Mouse (Mus musculus) liver, embryonic 13.5 days (tissue): ENCODE results near the gene Ldb2. TPM values are rescaled to one million over a fixed set of nuclear protein-coding genes. Genes with fewer than 3 reads are reported as not detected.
A peak's percentile ranks its signal among the peaks of the same experiment; 100 is the strongest.

ENCODE experiments used
- ATAC-seq: fragments of 200-750 bp; cut with Nextera tagmentation; 2 replicates; pipeline ENCODE4 v1.8.0; 2017; ENCODE audit warnings: low read depth, mild to moderate bottlenecking, moderate number of reproducible peaks, moderate library complexity
- DNase-seq: peaks from one replicate; pipeline ENCODE4 v3.0.0; 2022
- H3K27ac ChIP-seq: fragments of 300-500 bp; sonication (generic); 2 replicates; pipeline ENCODE4 v1.5.1; 2015; ENCODE audit warnings: moderate library complexity, mild to moderate bottlenecking, inconsistent platforms
- H3K27me3 ChIP-seq: fragments of 300-500 bp; sonication (generic); 2 replicates; pipeline ENCODE4 v1.6.1; 2015; ENCODE audit warnings: mild to moderate bottlenecking, inconsistent platforms
- H3K36me3 ChIP-seq: fragments of 300-500 bp; sonication (generic); 2 replicates; pipeline ENCODE4 v1.6.1; 2015; ENCODE audit warnings: mild to moderate bottlenecking, inconsistent platforms
- H3K4me1 ChIP-seq: fragments of 300-500 bp; sonication (generic); replicated peaks from 2 replicates; pipeline ENCODE4 v1.6.1; 2015; ENCODE audit warnings: inconsistent platforms
- H3K4me2 ChIP-seq: fragments of 300-500 bp; sonication (generic); 2 replicates; pipeline ENCODE4 v1.6.1; 2015; ENCODE audit warnings: inconsistent platforms, mild to moderate bottlenecking, moderate library complexity
- H3K4me3 ChIP-seq: fragments of 300-500 bp; sonication (generic); replicated peaks from 2 replicates; pipeline ENCODE4 v1.5.1; 2015; ENCODE audit warnings: mild to moderate bottlenecking, inconsistent platforms
- H3K9ac ChIP-seq: fragments of 300-500 bp; sonication (generic); 2 replicates; pipeline ENCODE4 v1.6.1; 2015; ENCODE audit warnings: mild to moderate bottlenecking, inconsistent platforms
- H3K9me3 ChIP-seq: fragments of 300-500 bp; sonication (generic); replicated peaks from 2 replicates; pipeline ENCODE4 v1.6.1; 2016; ENCODE audit warnings: inconsistent platforms
- WGBS: fragments of 180-500 bp; shearing (Covaris S2); methylation state at CpG from one replicate; pipeline ENCODE4 v1.1.7; 2015; ENCODE audit not compliant: insufficient replicate concordance; 5-methylcytosine and 5-hydroxymethylcytosine counted together
- polyA plus RNA-seq: library from polyadenylated mRNA; unstranded; fragments of >200 nt; fragmentation: Nextera tagmentation; extraction: Ambion mirVana; gene quantifications from 2 replicates; pipeline ENCODE4 v1.2.1, GENCODE M21; 2015

The Ldb2 gene
- polyA plus RNA-seq, 1 experiment from 2014 or later = 3.9 TPM

DNA sequence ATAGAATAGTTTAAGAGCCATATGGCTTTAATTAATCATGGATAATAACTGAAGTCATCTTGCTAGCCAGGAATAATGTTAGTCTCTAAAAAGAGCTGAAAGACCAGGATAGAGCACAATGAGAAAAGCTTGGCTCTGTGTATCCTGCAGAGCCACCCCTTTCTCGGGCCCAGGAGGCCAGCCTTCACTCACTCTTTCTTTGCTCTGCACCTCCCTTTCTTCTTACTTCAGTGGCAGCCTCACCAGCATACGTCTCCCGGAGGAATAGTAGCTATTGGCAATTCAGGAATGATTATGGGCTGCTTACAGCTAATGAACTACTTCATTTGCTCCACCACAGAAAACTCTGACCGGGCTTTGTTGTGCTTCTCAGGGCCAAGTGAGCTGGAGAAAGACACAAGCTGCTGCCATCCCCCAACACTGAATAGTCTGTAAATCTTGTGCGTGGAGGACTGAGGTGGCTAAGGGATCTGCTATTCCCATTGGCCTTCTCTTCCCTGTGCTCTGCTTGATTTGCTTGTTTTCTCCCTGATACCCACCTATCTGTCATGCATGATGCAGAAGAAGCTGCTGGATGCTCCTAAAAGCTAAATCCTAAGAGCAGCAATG is 86.2 kb downstream of the Ldb2 start:
- ATAC-seq = no peak
- 52% methylated on average over 5 of the region's 5 CpGs for WGBS
- Histone ChIP-seq H3K4me3 (no peak overlapping the region), H3K9ac (no peak overlapping the region), H3K9me3 (no peaks in the 10 kb centered on the region), H3K4me2 (no peak overlapping the region), H3K4me1 (no peaks in the 10 kb centered on the region), H3K27ac (no peak overlapping the region), H3K36me3 (no peaks in the 10 kb centered on the region), H3K27me3 (no peaks in the 10 kb centered on the region)
- no peak for DNase-seq

DNA sequence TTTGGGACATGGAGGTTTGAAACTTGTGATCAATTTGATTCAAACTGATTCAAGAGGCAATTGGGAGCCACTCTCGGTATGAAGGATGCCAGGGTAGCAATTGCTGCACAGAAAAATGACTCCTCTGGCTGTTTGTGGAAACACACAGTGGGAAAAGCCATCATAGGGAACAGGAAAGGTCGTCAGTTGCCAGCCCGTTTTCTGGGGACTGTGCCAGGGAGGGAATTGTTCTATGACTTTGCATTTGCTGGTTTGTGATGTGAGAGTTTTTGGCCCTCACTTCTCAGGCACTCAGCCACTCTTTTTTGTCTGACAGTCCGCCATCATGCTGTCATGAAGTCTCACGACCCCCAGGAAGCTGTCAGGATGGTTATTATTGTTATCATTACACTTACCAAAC is 88.3 kb downstream of the Ldb2 start:
- Histone ChIP-seq H3K9me3 (no peaks in the 10 kb centered on the region), H3K27ac (no peak overlapping the region), H3K9ac (no peak overlapping the region), H3K27me3 (no peaks in the 10 kb centered on the region), H3K4me1 (0 out of 2 replicates have a peak, but pooled peaks cover 3% of the 10 kb centered on the region), H3K4me3 (no peak overlapping the region), H3K36me3 (no peaks in the 10 kb centered on the region), H3K4me2 (no peak overlapping the region)
- 37% methylated on average over 5 of the region's 5 CpGs for WGBS
- DNase-seq (no peak), ATAC-seq (no peak)

DNA sequence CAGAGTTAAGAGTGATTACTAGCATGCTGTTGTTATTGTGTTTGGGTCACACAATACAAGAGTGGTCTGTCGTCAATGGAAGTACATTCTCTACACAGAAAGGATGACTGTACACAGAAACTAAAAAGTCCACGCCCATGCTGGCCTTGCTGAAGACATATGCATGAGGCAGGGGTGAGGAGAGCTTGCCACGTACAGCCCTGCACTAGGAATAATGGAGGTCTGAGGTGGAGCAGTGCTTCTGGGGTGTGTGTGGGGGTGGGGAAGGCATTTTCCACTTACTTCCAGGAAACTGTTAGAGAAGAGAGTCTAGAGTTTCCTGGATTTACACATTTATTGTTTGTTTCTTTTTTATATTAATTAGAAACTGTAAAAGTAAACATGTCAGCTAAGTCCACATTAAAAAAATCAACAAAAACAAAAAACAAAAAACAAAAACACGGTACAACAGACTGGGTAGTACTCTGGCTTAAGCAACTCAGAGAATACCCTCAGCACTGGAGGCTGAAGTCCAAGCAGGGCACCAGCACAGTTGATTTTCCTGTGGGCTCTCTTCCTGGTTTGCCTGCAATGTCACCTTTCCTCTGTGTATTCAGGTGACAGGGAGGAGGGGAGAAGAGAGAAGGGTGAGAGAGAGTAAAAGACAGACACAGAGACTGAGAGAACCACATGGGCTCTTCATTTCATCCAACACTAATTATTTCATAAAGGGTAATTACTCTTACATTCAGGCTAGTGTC is 89.2 kb downstream of the Ldb2 start:
- H3K9me3 ChIP-seq = no peaks in the 10 kb centered on the region
- DNase-seq = no peak
- H3K27me3 ChIP-seq = no peaks in the 10 kb centered on the region
- no peak overlapping the region for H3K27ac ChIP-seq
- H3K4me2 ChIP-seq = no peak overlapping the region
- WGBS = 46% methylated on average over 4 of the region's 4 CpGs
- H3K9ac ChIP-seq = no peak overlapping the region
- 0 out of 2 replicates have a peak, but pooled peaks cover 3% of the 10 kb centered on the region for H3K4me1 ChIP-seq
- no peaks in the 10 kb centered on the region for H3K36me3 ChIP-seq
- no peak overlapping the region for H3K4me3 ChIP-seq
- ATAC-seq = peak; percentile 51

DNA sequence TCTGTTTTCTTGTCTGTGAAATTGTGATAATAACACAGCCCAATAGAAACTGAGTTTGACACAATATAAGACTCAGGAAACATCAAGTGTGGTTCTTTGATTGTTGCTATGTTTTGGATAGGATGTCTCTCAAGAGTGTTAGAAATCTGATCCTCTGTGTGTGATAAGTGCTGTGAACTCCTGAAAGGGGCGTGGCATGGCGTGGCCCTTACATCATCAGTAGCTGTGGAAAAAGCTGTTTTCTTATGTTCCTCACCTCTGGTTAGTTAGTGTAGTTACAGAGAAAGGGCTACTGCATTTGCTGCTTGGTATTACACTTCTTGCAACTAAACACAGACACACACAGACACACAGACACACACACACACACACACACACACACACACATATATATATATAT is 90.2 kb downstream of the Ldb2 start:
- Histone ChIP-seq H3K27ac (no peak overlapping the region), H3K4me1 (0 out of 2 replicates have a peak, but pooled peaks cover 3% of the 10 kb centered on the region), H3K27me3 (no peaks in the 10 kb centered on the region), H3K9ac (no peak overlapping the region), H3K4me3 (no peak overlapping the region), H3K9me3 (no peaks in the 10 kb centered on the region), H3K4me2 (no peak overlapping the region), H3K36me3 (no peaks in the 10 kb centered on the region)
- WGBS = 53% methylated on average over 2 of the region's 2 CpGs
- ATAC-seq (no peak), DNase-seq (no peak)

DNA sequence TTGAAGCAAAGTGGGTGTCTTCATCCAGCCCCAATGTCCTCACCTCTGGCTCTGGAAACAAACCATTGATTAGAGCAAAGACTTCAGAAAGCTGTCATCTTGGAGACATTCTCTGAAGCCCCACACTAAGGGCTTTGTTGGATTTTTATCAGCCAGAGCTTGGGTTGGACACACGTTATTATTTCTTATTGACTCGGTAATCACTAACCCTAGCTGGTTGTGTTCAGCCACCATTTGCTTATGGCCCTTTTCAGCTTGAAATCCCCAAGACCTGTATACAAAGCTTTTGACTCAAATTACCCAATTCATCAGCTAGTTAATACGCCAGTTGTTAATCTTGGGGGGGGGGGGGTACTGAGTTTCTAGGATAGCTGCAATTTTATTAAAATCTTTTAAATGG is 91.5 kb downstream of the Ldb2 start:
- H3K4me3 ChIP-seq = no peak overlapping the region
- no peak overlapping the region for H3K27ac ChIP-seq
- H3K27me3 ChIP-seq = no peaks in the 10 kb centered on the region
- ATAC-seq = no peak
- no peak for DNase-seq
- H3K36me3 ChIP-seq = no peaks in the 10 kb centered on the region
- H3K9ac ChIP-seq = no peak overlapping the region
- 0 out of 2 replicates have a peak, but pooled peaks cover 3% of the 10 kb centered on the region for H3K4me1 ChIP-seq
- 53% methylated on average over 3 of the region's 3 CpGs for WGBS
- H3K9me3 ChIP-seq = no peaks in the 10 kb centered on the region
- no peak overlapping the region for H3K4me2 ChIP-seq

DNA sequence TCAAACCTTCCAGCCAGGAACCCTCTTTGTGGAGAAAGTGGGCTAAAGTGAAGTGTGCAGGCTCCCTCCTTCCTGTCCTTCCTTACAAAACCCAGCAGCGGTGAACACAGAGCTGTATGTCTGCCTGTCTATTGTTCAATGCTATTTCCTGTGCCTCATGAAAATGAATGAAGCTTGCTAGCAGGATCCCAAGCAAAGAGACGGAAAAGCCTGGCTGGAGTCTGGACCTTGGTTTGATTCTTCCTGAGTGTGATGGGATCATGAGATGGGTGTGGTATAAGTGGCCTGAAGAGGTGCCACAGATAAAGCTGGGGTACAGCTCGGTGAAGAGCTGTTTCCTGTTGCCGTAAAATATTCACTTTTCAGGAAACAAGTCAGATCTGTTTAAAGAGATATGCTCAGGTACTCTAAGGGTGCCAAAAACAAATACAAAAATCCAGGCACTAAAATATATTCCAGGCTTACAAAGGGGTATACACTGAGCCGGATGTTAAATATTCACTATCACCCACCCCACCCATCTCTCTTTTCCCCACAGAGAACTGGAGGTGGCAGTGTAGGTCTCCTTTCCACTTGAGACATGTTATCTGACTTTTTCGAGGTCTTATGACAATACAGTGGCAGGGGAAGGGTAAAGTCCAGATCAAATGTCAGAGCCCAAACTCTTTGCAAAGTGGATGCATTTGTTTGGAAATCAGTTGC is 92.3 kb downstream of the Ldb2 start:
- ATAC-seq (no peak), DNase-seq (no peak)
- H3K36me3 ChIP-seq = no peaks in the 10 kb centered on the region
- H3K4me3 ChIP-seq = no peak overlapping the region
- no peak overlapping the region for H3K4me2 ChIP-seq
- H3K9ac ChIP-seq = no peak overlapping the region
- no peaks in the 10 kb centered on the region for H3K9me3 ChIP-seq
- no peak overlapping the region for H3K27ac ChIP-seq
- H3K4me1 ChIP-seq = 0 out of 2 replicates have a peak, but pooled peaks cover 3% of the 10 kb centered on the region
- H3K27me3 ChIP-seq = no peaks in the 10 kb centered on the region
- 10% methylated on average over 6 of the region's 6 CpGs for WGBS

DNA sequence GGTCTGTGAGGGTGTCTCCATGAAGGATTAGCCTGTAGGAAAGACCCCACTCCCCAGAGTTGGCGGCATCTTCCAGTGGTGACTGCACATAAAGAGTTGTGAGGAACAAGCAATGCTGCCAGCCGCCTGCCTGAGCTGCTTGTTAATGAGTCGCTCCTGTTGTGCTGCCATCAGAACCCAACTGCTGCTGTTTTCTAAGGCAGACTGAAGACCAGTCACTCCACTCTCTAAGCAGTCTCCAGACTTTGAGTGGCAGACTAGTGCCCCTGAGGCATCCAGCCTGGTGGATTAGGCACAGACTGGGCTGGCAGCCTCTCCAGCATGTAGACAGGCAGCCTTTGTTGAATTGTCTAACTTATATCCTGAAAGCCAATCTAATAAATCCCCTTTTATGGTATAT is 101.5 kb downstream of the Ldb2 start:
- H3K4me3 ChIP-seq = no peak overlapping the region
- H3K9me3 ChIP-seq = no peaks in the 10 kb centered on the region
- H3K27ac ChIP-seq = no peak overlapping the region
- 70% methylated on average over 3 of the region's 3 CpGs for WGBS
- DNase-seq (no peak), ATAC-seq (no peak)
- no peaks in the 10 kb centered on the region for H3K27me3 ChIP-seq
- no peak overlapping the region for H3K9ac ChIP-seq
- no peaks in the 10 kb centered on the region for H3K4me1 ChIP-seq
- no peaks in the 10 kb centered on the region for H3K36me3 ChIP-seq
- no peak overlapping the region for H3K4me2 ChIP-seq

DNA sequence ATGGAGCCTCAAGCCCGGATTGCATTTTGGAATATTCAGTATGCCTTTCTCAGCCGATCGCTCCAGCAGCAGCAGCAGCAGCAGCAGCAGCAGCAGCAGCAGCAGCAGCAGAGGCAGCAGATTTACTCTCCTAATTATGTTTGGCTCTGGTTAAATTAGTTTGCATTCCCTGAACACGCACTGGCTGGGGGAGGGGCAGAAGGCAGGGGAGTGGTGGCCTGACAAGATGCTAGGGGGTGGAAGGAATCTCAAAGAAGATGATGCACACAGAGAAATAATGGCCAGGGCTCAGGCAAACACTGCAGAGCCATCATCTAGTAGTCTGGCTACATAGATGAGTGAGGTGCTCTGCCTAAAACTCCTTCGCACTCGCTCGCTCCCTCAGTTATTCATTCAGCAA is 102.9 kb downstream of the Ldb2 start:
- WGBS = 71% methylated on average over 7 of the region's 7 CpGs
- Histone ChIP-seq H3K27me3 (no peaks in the 10 kb centered on the region), H3K9ac (no peak overlapping the region), H3K4me2 (no peak overlapping the region), H3K4me3 (no peak overlapping the region), H3K36me3 (no peaks in the 10 kb centered on the region), H3K4me1 (no peaks in the 10 kb centered on the region), H3K9me3 (no peaks in the 10 kb centered on the region), H3K27ac (no peak overlapping the region)
- DNase-seq = no peak
- ATAC-seq = no peak

DNA sequence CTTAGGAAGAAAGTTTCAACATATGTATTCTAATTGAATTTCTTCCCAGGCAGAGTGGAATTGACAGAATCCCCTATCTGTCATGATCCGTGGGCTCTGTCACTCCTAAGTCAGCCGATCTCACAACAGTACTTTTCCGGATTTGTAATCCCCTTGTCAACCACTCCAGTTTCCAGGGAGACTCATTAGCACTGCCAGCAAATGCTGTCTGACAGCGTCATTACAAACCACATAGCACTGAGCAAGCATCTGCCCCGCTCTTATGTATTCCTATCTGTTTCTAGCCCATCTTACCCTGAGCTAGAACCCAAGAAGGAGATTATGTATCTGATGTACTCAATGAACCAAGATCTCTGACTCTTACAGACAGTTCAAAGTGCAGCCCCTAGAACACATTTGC is 105.8 kb downstream of the Ldb2 start:
- 57% methylated on average over 5 of the region's 5 CpGs for WGBS
- H3K27ac ChIP-seq = no peak overlapping the region
- H3K9ac ChIP-seq = no peak overlapping the region
- ATAC-seq = no peak
- no peaks in the 10 kb centered on the region for H3K36me3 ChIP-seq
- H3K4me1 ChIP-seq = no peaks in the 10 kb centered on the region
- no peaks in the 10 kb centered on the region for H3K27me3 ChIP-seq
- no peaks in the 10 kb centered on the region for H3K9me3 ChIP-seq
- DNase-seq = no peak
- H3K4me2 ChIP-seq = no peak overlapping the region
- H3K4me3 ChIP-seq = no peak overlapping the region

DNA sequence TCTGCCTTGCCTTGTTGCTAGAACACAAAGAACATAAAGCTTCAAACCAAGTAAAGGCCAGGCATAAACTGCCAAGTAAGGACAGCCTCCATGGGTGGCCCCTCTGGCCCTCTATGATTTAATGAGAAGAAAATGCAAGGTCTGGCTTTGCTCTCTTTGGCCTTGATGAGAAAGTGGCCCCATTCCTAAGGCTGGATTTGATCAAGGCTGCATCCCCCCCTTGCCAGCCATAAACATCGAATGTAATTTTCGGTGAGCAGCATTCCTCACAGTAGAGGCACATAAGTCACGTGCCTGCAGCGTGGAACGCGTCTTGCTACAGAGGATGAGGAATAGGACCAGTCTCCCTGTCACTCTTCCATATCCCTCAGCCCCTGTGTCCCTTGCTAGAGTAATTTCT is 113.1 kb downstream of the Ldb2 start:
- Histone ChIP-seq H3K9me3 (no peaks in the 10 kb centered on the region), H3K27me3 (no peaks in the 10 kb centered on the region), H3K9ac (no peak overlapping the region), H3K4me2 (no peak overlapping the region), H3K27ac (no peak overlapping the region), H3K36me3 (no peaks in the 10 kb centered on the region), H3K4me1 (no peaks in the 10 kb centered on the region), H3K4me3 (no peak overlapping the region)
- DNase-seq = no peak
- 71% methylated on average over 6 of the region's 6 CpGs for WGBS
- ATAC-seq = no peak

DNA sequence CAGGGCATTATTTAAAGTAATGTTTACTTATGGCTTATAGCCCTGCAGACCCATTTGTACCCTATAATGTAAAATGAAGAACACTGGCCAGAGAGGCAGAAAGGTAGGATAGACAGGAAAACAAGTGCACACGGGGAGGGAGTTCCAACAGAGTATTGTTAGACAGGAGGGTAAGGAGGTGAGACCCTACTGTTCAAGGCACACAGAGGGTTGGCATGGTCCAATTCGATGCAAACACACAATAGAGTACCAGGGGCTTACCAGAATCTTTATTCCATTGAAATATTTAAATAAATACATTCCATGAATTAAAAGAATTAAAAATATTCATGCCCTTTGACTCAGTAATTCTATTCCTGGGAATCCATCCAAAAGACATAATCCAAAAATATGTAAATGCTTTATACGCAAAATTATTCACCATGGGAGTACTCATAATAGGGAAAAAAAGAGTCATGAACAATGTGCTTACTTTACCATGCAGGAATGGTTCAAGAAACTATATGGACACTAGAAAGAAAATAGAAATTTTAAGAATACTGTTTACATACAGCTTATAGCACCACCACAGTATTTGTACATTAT is 118.3 kb downstream of the Ldb2 start:
- no peak overlapping the region for H3K9ac ChIP-seq
- WGBS = 58% methylated on average over 3 of the region's 3 CpGs

More for the DNA sequence above, 118.3 kb downstream of the Ldb2 start:
- no peaks in the 10 kb centered on the region for H3K36me3 ChIP-seq
- no peaks in the 10 kb centered on the region for H3K4me1 ChIP-seq
- no peak overlapping the region for H3K4me3 ChIP-seq
- no peaks in the 10 kb centered on the region for H3K27me3 ChIP-seq
- no peak overlapping the region for H3K27ac ChIP-seq
- ATAC-seq (no peak), DNase-seq (no peak)
- no peaks in the 10 kb centered on the region for H3K9me3 ChIP-seq
- no peak overlapping the region for H3K4me2 ChIP-seq
